Mouse (Mus musculus) ES-E14 (cell line): ENCODE data around the gene B4galt2. TPM values are rescaled to one million over a fixed set of nuclear protein-coding genes. Genes with fewer than 3 reads are reported as not detected.

Experiments used
- DNase-seq: peaks from one replicate; pipeline ENCODE4 v3.0.0-alpha.2; 2013; ENCODE audit warnings: low read depth, low spot score
- H3K27ac ChIP-seq: 2 replicates; pipeline ENCODE4 v1.5.1; 2012; ENCODE audit warnings: low read depth, mild to moderate bottlenecking, low read length, moderate library complexity, mixed read lengths; ENCODE audit not compliant: poor library complexity, insufficient read depth, severe bottlenecking
- H3K36me3 ChIP-seq: 2 replicates; pipeline ENCODE4 v1.6.1; 2012; ENCODE audit warnings: mild to moderate bottlenecking, low read length, moderate library complexity, mixed read lengths; ENCODE audit not compliant: control insufficient read depth, poor library complexity, insufficient read depth, severe bottlenecking
- H3K4me1 ChIP-seq, 2 experiments: fragments of 150-350 bp in 1 of 2; sonication (generic) in 1 of 2; 2 replicates each; pipeline ENCODE4 v1.6.1; 2012; ENCODE audit warnings: low read length in 2 of 2, mild to moderate bottlenecking in 1 of 2, mixed read lengths in 1 of 2; ENCODE audit not compliant: control insufficient read depth in 2 of 2, insufficient read depth in 2 of 2, poor library complexity in 1 of 2
- H3K4me3 ChIP-seq, 2 experiments: fragments of 150-350 bp in 1 of 2; sonication (generic) in 1 of 2; 2 replicates each; pipeline ENCODE4 v1.5.1; 2012; ENCODE audit warnings: low read length in 2 of 2, low read depth in 1 of 2, mild to moderate bottlenecking in 1 of 2, mixed read lengths in 1 of 2; ENCODE audit not compliant: insufficient read depth in 1 of 2, poor library complexity in 1 of 2, severe bottlenecking in 1 of 2
- H3K9ac ChIP-seq: 2 replicates; pipeline ENCODE4 v1.6.1; 2012; ENCODE audit warnings: low read depth, mild to moderate bottlenecking, low read length, mixed read lengths; ENCODE audit not compliant: poor library complexity, insufficient read depth, severe bottlenecking
- H3K9me3 ChIP-seq: fragments of 150-350 bp; sonication (generic); 2 replicates; pipeline ENCODE4 v1.6.1; 2012; ENCODE audit warnings: low read depth, mild to moderate bottlenecking, low read length; ENCODE audit not compliant: control insufficient read depth, insufficient read depth
- CHD2 ChIP-seq: IDR thresholded peaks from 2 replicates; pipeline ENCODE4 v1.6.1; 2014; ENCODE audit warnings: mild to moderate bottlenecking, low read depth, low read length, inconsistent platforms
- HCFC1 ChIP-seq: IDR thresholded peaks from 2 replicates; pipeline ENCODE4 v1.6.1; 2012; ENCODE audit warnings: low read length, inconsistent platforms, borderline replicate concordance; ENCODE audit not compliant: insufficient read depth
- MAFK ChIP-seq: IDR thresholded peaks from 2 replicates; pipeline ENCODE4 v1.6.1; 2014; ENCODE audit warnings: mild to moderate bottlenecking, low read depth, low read length, inconsistent platforms; ENCODE audit not compliant: insufficient read depth
- ZC3H11A ChIP-seq: IDR thresholded peaks from 2 replicates; pipeline ENCODE4 v1.6.1; 2012; ENCODE audit warnings: low read depth, mild to moderate bottlenecking, inconsistent platforms, low read length, borderline replicate concordance
- ZNF384 ChIP-seq: IDR thresholded peaks from 2 replicates; pipeline ENCODE4 v1.6.1; 2012; ENCODE audit warnings: low read depth, low read length, inconsistent platforms
- in situ Hi-C, 2 experiments: fragments of 600-800 bp; cut with MboI; formaldehyde crosslinking; loops; one replicate each; pipeline ENCODE4 v1.15.1; 2025; ENCODE audit warnings: low sequenced_read_pairs in 2 of 2, inconsistent platforms in 1 of 2; ENCODE audit not compliant: unreplicated experiment in 2 of 2
- total RNA-seq: library from RNA; depleted of rRNA; stranded (reverse); fragments of 300-350 nt; gene quantifications from 2 replicates; pipeline ENCODE4 v1.2.3, GENCODE M21; 2012

The B4galt2 gene
- total RNA-seq, 1 experiment = 11.2 TPM

DNA sequence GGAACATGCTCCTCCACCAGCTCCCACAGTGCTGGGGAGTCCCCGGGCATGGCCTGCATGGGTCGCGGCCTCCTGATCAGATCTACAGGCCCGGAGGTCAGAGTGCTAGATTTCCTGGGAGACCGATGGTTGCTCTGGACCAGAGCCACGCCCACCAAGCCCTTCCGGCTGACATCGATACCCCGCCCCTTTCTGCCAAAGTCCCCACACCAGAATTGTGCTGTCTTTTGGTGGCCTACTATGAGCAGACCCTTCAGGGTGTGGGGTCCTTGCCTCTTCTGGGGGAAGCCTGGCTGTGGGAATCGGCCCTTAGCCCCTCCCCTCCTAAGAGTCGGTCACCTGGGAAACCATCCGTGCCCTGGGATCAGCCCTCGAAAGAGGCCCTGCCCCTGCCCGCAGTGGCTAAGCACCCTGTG, 10.8 kb downstream of the B4galt2 start, which contains the start of gene Ccdc24:
TSS of gene Ccdc24 (minus strand) at position 87 of the 416 bp plus-strand sequence.
- Histone ChIP-seq H3K27ac (no peak within 1 kb of the TSS), H3K4me3 (0 out of 4 replicates have a peak within 1 kb of the TSS, but pooled peaks of 1 of the 2 experiments have one; percentile 33), H3K9ac (no peak within 1 kb of the TSS)

DNA sequence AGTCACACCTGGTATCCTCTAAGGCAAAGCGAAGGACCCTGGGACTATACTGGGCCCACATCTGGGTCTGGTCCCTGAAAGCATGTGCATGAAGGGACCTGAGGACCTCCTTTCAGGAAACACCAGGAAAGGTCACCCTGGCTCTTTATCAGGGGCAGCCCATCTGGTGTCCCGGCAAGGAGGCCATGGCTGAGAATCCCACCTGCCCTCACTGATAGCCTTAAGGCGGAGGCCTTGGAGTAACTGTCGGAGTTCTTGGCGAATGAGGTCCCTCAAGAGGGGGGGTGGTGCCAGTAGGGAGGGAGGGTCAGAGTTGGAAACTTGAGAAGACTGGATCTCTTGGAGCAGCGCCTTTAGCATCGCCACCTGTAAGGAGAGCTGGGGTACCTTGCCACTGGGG, 11.5 kb downstream of the B4galt2 start:
- Histone ChIP-seq H3K9me3 (no peaks in the 10 kb centered on the region), H3K4me3 (no peak overlapping the region), H3K4me1 (peaks cover 0 to 13% of the 10 kb centered on the region in 2 experiments; a peak in 2 of 4 replicates), H3K27ac (no peak overlapping the region), H3K9ac (no peak overlapping the region), H3K36me3 (peaks cover 8% of the 10 kb centered on the region; the same call in 1 of the 2 replicates)
- in situ Hi-C loops = no loop called here
- DNase-seq = no peak
- TF ChIP-seq ZC3H11A = no peak
- no peak for TF ChIP-seq HCFC1

More for the DNA sequence above, 10.8 kb downstream of the B4galt2 start, which contains the start of gene Ccdc24:
- DNase-seq = no peak
- Histone ChIP-seq H3K9me3 (no peaks in the 10 kb centered on the region), H3K36me3 (peaks cover 14% of the 10 kb centered on the region; the same call in 1 of the 2 replicates), H3K4me1 (peaks cover 0 to 13% of the 10 kb centered on the region in 2 experiments; a peak in 2 of 4 replicates)
- TF ChIP-seq ZC3H11A (no peak), HCFC1 (no peak), ZNF384 (no peak), CHD2 (no peak), MAFK (no peak)
- in situ Hi-C loops = no loop called here

DNA sequence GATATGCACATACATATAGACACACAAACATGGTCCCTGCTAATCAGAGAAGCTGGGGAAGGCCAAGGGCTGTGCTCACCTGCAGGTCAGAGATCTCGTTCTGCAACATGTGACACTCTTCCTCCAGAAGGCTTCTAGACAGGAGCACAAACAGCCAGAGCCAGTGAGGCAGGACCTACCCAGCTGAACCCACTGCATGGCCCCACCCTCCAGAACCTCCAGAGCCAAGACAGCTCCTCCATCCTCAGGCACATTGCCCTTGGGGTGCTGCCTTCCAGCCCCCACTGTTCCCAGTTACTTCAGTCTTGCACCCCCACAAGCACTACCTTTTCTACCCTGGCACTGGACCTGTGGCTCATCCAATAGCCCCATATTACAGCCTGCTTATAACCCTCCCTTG, 12.8 kb downstream of the B4galt2 start:
- H3K4me1 ChIP-seq = peaks cover 0 to 13% of the 10 kb centered on the region in 2 experiments; a peak in 2 of 4 replicates
- no peak overlapping the region for H3K9ac ChIP-seq
- DNase-seq = no peak
- in situ Hi-C loops = no loop called here
- no peak overlapping the region for H3K27ac ChIP-seq
- TF ChIP-seq MAFK (no peak), HCFC1 (no peak), CHD2 (no peak), ZNF384 (no peak), ZC3H11A (no peak)
- no peak overlapping the region for H3K4me3 ChIP-seq
- no peaks in the 10 kb centered on the region for H3K9me3 ChIP-seq
- peaks cover 2% of the 10 kb centered on the region; the same call in 1 of the 2 replicates for H3K36me3 ChIP-seq

DNA sequence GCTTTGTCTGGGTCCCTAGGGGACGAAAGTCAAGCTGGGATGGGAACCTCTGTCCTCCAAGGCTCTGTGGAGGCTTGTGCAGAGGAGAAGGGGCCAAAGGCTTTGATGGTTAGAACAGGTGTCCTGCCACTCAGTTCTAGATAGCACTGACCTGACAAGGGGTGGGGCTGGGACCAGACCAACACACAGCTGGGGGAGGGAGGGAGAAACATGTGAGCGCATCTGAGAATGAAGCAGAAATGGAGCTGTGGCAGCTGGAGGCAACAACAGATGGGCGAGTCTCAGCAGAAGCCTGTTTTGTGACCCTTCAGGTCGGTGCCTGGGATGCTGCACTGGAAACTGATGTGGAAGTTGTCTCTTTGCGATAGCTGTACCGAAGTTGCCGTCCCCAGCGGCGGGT, 14.0 kb downstream of the B4galt2 start:
- peaks cover 0 to 13% of the 10 kb centered on the region in 2 experiments; a peak in 2 of 4 replicates for H3K4me1 ChIP-seq
- no peak overlapping the region for H3K9ac ChIP-seq
- no peak for DNase-seq
- in situ Hi-C loops = no loop called here
- H3K27ac ChIP-seq = no peak overlapping the region
- H3K4me3 ChIP-seq = no peak overlapping the region
- H3K9me3 ChIP-seq = no peaks in the 10 kb centered on the region
- H3K36me3 ChIP-seq = peaks cover 6% of the 10 kb centered on the region; the same call in 1 of the 2 replicates
- TF ChIP-seq MAFK (no peak), HCFC1 (no peak), CHD2 (no peak), ZNF384 (no peak), ZC3H11A (no peak)

DNA sequence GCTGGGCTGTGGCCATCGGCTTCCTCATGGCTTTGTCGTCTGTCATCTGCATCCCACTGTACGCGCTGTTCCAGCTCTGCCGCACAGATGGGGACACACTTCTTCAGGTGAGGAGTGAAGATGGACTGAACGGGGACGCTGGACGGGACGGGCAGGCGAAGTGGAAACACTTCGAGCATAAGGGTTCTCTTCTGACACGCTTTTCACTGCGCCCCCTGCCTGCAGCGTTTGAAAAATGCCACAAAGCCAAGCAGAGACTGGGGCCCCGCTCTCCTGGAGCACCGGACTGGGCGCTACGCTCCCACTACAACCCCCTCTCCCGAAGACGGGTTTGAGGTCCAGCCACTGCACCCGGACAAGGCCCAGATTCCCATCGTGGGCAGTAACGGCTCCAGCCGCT, 15.5 kb downstream of the B4galt2 start:
- Histone ChIP-seq H3K4me3 (peak overlapping the region in 1 of 2 experiments; percentile 39; a peak in 1 of 4 replicates), H3K9me3 (no peaks in the 10 kb centered on the region), H3K27ac (no peak overlapping the region), H3K36me3 (peaks cover 7% of the 10 kb centered on the region; the same call in 1 of the 2 replicates), H3K9ac (no peak overlapping the region), H3K4me1 (peaks cover 0 to 13% of the 10 kb centered on the region in 2 experiments; a peak in 2 of 4 replicates)
- peak; percentile 51 for DNase-seq
- TF ChIP-seq HCFC1 (no peak), CHD2 (no peak), ZNF384 (no peak), MAFK (no peak), ZC3H11A (no peak)
- in situ Hi-C loops = no loop called here
